Mouse (Mus musculus): Measurements from ENCODE around the gene Lrp1. TPM values are rescaled to one million over a fixed set of nuclear protein-coding genes. Genes with fewer than 3 reads are reported as not detected.

The Lrp1 gene
- polyA plus RNA-seq, 1 experiment from 2014 or later = 55.5 TPM

DNA sequence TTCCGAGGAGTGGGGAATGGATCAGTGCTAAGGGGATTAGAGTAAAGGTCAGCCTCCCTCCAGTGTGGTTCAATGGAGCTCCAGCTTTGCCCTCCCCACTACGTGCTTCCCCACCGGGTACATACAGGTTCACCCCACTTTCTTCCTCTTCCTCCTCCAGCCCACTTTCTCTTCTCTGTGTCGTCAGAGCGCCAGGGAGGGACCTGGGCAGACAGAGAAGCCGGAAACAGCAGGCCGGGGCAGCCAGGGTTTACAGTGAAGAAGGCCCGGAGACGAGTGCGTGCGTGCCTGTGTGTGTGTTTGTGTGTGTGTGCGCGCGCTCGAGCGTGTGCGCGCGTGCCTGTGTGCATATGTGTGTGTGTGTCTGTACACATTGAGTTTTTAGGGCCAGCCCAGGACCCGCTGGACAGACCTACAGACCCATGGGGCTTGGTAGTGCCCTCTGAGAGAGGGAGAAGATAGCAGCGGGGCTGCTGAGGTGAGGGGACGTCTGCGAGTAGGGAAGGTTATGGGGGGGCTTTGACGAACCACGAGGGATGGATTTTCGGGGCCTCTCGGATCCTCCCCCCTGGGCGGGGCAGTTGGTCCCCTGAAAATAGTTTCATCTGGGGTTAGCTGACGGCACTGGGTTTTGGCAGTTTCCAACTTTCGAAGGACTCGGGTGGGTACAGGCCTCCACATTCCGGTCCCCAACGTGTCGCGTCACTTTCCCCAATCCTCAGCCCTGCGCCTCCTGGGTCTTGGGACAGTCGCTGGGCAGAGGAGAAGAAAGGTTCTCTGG is 22.0 kb upstream of the Lrp1 start, which contains the start of gene Stat6:
Gene Stat6 (plus strand): TSS at position 215 of the 781 bp plus-strand sequence.
- Histone ChIP-seq H3K4me1 (ENCODE audit: control insufficient read depth, insufficient read depth, low read length) (peaks cover 11% of the 10 kb centered on the region), H3K27me3 (ENCODE audit: control insufficient read depth, insufficient read depth, low read length) (no peaks in the 10 kb centered on the region), H3K36me3 (replicated peaks; ENCODE audit: control insufficient read depth, insufficient read depth, low read depth, low read length) (no peaks in the 10 kb centered on the region), H3K27ac (replicated peaks; ENCODE audit: low read depth, low read length) (peak within 1 kb of the TSS; percentile 64; the same call in 1 of the 2 replicates), H3K4me2 (ENCODE audit: low read depth, low read length) (peak within 1 kb of the TSS; percentile 60), H3K4me3 (ENCODE audit: low read depth, low read length) (peak within 1 kb of the TSS; percentile 26), H3K9ac (replicated peaks; ENCODE audit: low read length) (peak within 1 kb of the TSS; percentile 38), H3K9me3 (replicated peaks; ENCODE audit: control insufficient read depth, low read length) (no peaks in the 10 kb centered on the region)
- peak; percentile 51 for ATAC-seq (replicated peaks; ENCODE audit: insufficient number of reproducible peaks, low FRiP score, low TSS enrichment, low read depth)
- DNase-seq (ENCODE audit: low spot score) = peak; percentile 66
- 4% methylated on average over 36 of the region's 37 CpGs for WGBS

GRCm38 (mm10) chr10:127641861-127642771 is 21.2 kb upstream of the Lrp1 start:
- WGBS = 5% methylated on average over 19 of the region's 19 CpGs
- peak overlapping the region; percentile 60 for H3K4me2 ChIP-seq (ENCODE audit: low read depth, low read length)
- no peaks in the 10 kb centered on the region for H3K36me3 ChIP-seq (replicated peaks; ENCODE audit: control insufficient read depth, insufficient read depth, low read depth, low read length)
- peaks cover 11% of the 10 kb centered on the region for H3K4me1 ChIP-seq (ENCODE audit: control insufficient read depth, insufficient read depth, low read length)
- H3K4me3 ChIP-seq (ENCODE audit: low read depth, low read length) = peak overlapping the region; percentile 26
- H3K27ac ChIP-seq (replicated peaks; ENCODE audit: low read depth, low read length) = peak overlapping the region; percentile 64; the same call in 1 of the 2 replicates
- ATAC-seq (replicated peaks; ENCODE audit: insufficient number of reproducible peaks, low FRiP score, low TSS enrichment, low read depth) = peak; percentile 75
- no peaks in the 10 kb centered on the region for H3K9me3 ChIP-seq (replicated peaks; ENCODE audit: control insufficient read depth, low read length)
- no peaks in the 10 kb centered on the region for H3K27me3 ChIP-seq (ENCODE audit: control insufficient read depth, insufficient read depth, low read length)
- H3K9ac ChIP-seq (replicated peaks; ENCODE audit: low read length) = peak overlapping the region; percentile 38
- peak; percentile 91 for DNase-seq (ENCODE audit: low spot score)

DNA sequence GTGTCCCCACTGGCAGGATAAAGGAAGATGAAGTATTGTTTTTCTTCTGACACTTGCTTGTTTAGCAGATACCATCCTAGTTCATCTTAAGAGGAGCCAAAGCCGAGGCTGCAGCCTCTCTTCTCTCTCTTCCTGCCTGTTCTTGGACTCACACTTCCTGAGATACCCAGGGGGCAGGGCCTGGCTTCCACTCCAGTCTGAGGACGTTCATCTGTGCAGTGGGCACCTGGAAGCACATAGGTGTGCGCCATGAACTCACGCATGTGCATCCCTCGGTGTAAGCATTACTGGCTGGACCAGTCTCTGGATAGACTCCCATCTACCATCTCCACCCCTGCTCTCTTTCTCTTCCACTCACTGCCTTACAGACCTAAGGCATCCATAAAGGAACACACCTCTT is 19.5 kb upstream of the Lrp1 start:
- ATAC-seq (replicated peaks; ENCODE audit: insufficient number of reproducible peaks, low FRiP score, low TSS enrichment, low read depth) (no peak), DNase-seq (ENCODE audit: low spot score) (no peak)
- no peak overlapping the region for H3K27ac ChIP-seq (replicated peaks; ENCODE audit: low read depth, low read length)
- H3K27me3 ChIP-seq (ENCODE audit: control insufficient read depth, insufficient read depth, low read length) = no peaks in the 10 kb centered on the region
- no peak overlapping the region for H3K9ac ChIP-seq (replicated peaks; ENCODE audit: low read length)
- H3K9me3 ChIP-seq (replicated peaks; ENCODE audit: control insufficient read depth, low read length) = no peaks in the 10 kb centered on the region
- 71% methylated on average over 5 of the region's 5 CpGs for WGBS
- H3K4me1 ChIP-seq (ENCODE audit: control insufficient read depth, insufficient read depth, low read length) = peaks cover 11% of the 10 kb centered on the region
- no peak overlapping the region for H3K4me2 ChIP-seq (ENCODE audit: low read depth, low read length)
- H3K36me3 ChIP-seq (replicated peaks; ENCODE audit: control insufficient read depth, insufficient read depth, low read depth, low read length) = no peaks in the 10 kb centered on the region
- no peak overlapping the region for H3K4me3 ChIP-seq (ENCODE audit: low read depth, low read length)

GRCm38 (mm10) chr10:127632668-127633271 is 11.8 kb upstream of the Lrp1 start:
- Histone ChIP-seq H3K4me3 (ENCODE audit: low read depth, low read length) (no peak overlapping the region), H3K27me3 (ENCODE audit: control insufficient read depth, insufficient read depth, low read length) (no peaks in the 10 kb centered on the region), H3K9ac (replicated peaks; ENCODE audit: low read length) (no peak overlapping the region), H3K9me3 (replicated peaks; ENCODE audit: control insufficient read depth, low read length) (no peaks in the 10 kb centered on the region), H3K27ac (replicated peaks; ENCODE audit: low read depth, low read length) (no peak overlapping the region), H3K4me2 (ENCODE audit: low read depth, low read length) (no peak overlapping the region), H3K4me1 (ENCODE audit: control insufficient read depth, insufficient read depth, low read length) (no peaks in the 10 kb centered on the region), H3K36me3 (replicated peaks; ENCODE audit: control insufficient read depth, insufficient read depth, low read depth, low read length) (no peaks in the 10 kb centered on the region)
- ATAC-seq (replicated peaks; ENCODE audit: insufficient number of reproducible peaks, low FRiP score, low TSS enrichment, low read depth) (no peak), DNase-seq (ENCODE audit: low spot score) (no peak)
- WGBS = 76% methylated on average over 7 of the region's 7 CpGs

DNA sequence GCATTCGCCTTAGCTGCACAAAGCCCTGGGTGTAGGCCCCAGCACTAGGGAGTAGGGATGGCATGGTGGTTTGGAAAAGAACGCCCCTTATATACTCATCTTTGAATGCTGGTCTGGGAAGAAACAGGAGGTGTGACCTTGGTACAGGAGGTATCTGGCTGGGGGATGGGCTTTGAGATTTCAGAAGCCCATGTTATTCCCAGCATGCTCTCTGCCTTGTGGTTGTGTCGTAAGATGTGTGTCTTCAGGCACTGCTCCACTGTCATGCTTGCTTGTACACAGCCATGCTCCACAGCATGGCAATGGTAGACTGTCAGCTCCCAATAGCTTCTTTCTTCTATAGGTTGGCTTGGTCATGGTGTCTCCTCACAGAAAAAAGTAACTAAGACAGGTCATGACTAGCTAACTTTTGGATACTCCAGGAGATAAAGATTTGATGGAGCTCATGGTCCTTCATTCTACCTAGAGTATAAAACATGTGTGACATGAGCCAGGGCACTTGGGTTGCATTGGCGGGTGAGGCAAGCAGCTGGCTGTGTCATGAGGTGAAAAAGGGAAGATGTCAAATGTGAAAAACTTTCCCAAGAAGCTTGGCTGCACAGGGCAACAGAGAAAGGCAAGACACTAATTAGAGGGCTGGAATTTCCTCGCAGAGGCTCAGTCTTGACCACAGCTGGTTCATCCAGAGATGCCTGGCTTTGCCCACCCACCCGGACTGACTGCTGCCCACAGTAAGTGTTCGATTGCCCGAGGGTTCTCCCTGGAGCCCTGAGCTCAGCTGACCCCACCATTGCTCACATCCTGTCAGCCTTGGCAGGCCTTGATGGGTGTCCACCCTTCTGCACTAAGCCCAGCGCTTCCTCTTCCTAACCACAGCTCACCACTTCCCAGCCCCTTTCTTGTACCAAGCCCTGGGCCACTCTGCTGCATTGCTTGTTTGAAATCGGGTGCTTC is 10.6 kb upstream of the Lrp1 start:
- H3K36me3 ChIP-seq (replicated peaks; ENCODE audit: control insufficient read depth, insufficient read depth, low read depth, low read length) = no peaks in the 10 kb centered on the region
- no peak overlapping the region for H3K9ac ChIP-seq (replicated peaks; ENCODE audit: low read length)
- DNase-seq (ENCODE audit: low spot score) (no peak), ATAC-seq (replicated peaks; ENCODE audit: insufficient number of reproducible peaks, low FRiP score, low TSS enrichment, low read depth) (no peak)
- no peaks in the 10 kb centered on the region for H3K9me3 ChIP-seq (replicated peaks; ENCODE audit: control insufficient read depth, low read length)
- H3K4me2 ChIP-seq (ENCODE audit: low read depth, low read length) = no peak overlapping the region
- H3K4me3 ChIP-seq (ENCODE audit: low read depth, low read length) = no peak overlapping the region
- 75% methylated on average over 10 of the region's 10 CpGs for WGBS
- no peak overlapping the region for H3K27ac ChIP-seq (replicated peaks; ENCODE audit: low read depth, low read length)
- no peaks in the 10 kb centered on the region for H3K4me1 ChIP-seq (ENCODE audit: control insufficient read depth, insufficient read depth, low read length)
- no peaks in the 10 kb centered on the region for H3K27me3 ChIP-seq (ENCODE audit: control insufficient read depth, insufficient read depth, low read length)

DNA sequence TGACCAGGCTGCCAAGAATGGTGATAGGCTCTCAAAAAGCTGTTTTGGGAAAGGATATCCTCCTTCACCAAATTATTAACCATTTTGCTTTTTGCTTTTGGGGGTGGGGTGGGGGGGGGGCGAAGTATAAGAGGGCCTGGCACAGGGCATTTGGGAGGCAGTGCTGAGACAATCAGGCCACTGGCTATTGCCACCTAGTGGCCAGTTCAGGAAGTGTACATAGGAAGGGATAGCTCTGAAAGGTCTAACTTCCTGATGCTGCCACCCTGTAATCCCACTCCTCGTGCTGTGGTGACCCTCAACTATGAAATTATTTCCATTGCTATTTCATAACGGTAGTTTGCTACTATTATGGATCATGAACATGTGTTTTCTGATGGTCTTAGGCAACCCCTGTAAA is 5.5 kb upstream of the Lrp1 start:
- 85% methylated on average over 3 of the region's 3 CpGs for whole genome bisulfite sequencing
- DNase-seq (ENCODE audit: low spot score) (peak; percentile 40), ATAC-seq (replicated peaks; ENCODE audit: insufficient number of reproducible peaks, low FRiP score, low TSS enrichment, low read depth) (no peak)
- Histone ChIP-seq H3K27ac (replicated peaks; ENCODE audit: low read depth, low read length) (no peak overlapping the region), H3K4me1 (ENCODE audit: control insufficient read depth, insufficient read depth, low read length) (no peaks in the 10 kb centered on the region), H3K9me3 (replicated peaks; ENCODE audit: control insufficient read depth, low read length) (no peaks in the 10 kb centered on the region), H3K36me3 (replicated peaks; ENCODE audit: control insufficient read depth, insufficient read depth, low read depth, low read length) (no peaks in the 10 kb centered on the region), H3K27me3 (ENCODE audit: control insufficient read depth, insufficient read depth, low read length) (no peaks in the 10 kb centered on the region), H3K4me2 (ENCODE audit: low read depth, low read length) (no peak overlapping the region), H3K9ac (replicated peaks; ENCODE audit: low read length) (no peak overlapping the region), H3K4me3 (ENCODE audit: low read depth, low read length) (no peak overlapping the region)

DNA sequence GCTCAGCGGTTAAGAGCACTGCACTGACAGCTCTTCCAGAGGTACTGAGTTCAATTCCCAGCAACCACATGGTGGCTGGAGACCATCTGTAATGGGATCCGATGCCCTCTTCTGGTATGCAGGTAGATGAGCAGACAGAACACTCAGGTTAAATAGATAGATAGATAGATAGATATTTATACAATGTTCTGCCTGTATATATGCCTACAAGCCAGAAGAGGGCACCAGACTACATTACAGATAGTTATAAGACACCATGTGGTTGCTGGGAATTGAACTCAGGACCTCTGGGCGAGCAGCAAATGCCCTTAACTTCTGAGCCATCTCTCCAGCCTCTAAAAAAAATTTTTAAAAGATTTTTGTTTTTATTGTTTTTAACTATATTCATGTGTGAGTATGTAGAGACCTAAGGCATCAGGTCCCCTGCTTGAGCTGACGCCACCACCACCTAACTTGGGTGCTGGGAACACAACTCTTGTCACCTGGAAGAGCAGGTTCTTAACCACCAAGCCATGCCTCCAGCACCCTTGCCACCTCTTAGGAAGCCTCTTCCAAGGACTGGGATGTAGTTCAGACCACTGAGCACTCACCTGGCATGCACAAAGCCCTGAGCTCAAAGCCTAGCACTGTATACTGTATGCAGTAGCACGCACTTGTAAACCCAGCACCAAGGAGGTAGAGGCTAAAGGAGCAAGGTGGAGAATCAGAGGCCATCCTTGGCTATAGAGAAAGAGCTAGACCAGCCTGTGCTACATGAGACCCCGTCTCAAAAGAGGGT is 2.7 kb upstream of the Lrp1 start:
- no peak for DNase-seq (ENCODE audit: low spot score)

More for the DNA sequence above, 2.7 kb upstream of the Lrp1 start:
- Histone ChIP-seq H3K9me3 (replicated peaks; ENCODE audit: control insufficient read depth, low read length) (no peaks in the 10 kb centered on the region), H3K4me3 (ENCODE audit: low read depth, low read length) (no peak overlapping the region), H3K4me1 (ENCODE audit: control insufficient read depth, insufficient read depth, low read length) (peaks cover 5% of the 10 kb centered on the region), H3K4me2 (ENCODE audit: low read depth, low read length) (no peak overlapping the region), H3K36me3 (replicated peaks; ENCODE audit: control insufficient read depth, insufficient read depth, low read depth, low read length) (no peaks in the 10 kb centered on the region), H3K27me3 (ENCODE audit: control insufficient read depth, insufficient read depth, low read length) (no peaks in the 10 kb centered on the region), H3K27ac (replicated peaks; ENCODE audit: low read depth, low read length) (no peak overlapping the region), H3K9ac (replicated peaks; ENCODE audit: low read length) (no peak overlapping the region)
- ATAC-seq (replicated peaks; ENCODE audit: insufficient number of reproducible peaks, low FRiP score, low TSS enrichment, low read depth) = no peak
- WGBS = 92% methylated on average over 6 of the region's 6 CpGs
